Mouse (Mus musculus) bone marrow, adult 2 months (tissue): ENCODE data around the gene Sh3rf3.

Experiments
- CTCF ChIP-seq: fragments of 200-500 bp; IDR thresholded peaks from 2 replicates; pipeline ENCODE4 v1.5.1; 2011; ENCODE audit warnings: low read length, control low read depth; ENCODE audit not compliant: control insufficient read depth, insufficient read depth
- POLR2A ChIP-seq: fragments of 200-500 bp; IDR thresholded peaks from 2 replicates; pipeline ENCODE4 v1.6.1; 2011; ENCODE audit warnings: low read depth, mild to moderate bottlenecking, control low read depth, low read length, borderline replicate concordance; ENCODE audit not compliant: control insufficient read depth

DNA sequence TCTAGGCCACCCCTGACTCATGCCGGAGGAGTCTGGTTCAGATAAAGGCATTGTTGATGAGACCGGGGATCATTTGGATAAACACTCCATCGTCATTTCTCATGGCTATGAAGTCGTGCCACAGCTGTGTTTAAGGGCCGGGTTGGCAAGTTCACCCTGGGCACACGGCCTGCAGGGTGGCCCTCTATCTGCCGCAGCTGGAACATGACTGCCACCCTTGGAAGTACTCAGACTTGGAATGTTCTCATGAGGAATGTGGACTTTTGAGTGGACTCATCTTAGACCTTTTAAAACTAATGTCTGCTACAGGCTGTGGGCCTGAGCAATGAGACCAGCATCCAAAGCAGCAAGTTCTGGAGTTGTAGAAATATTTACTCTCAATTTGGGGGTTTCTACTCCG lies 29.9 kb downstream of the Sh3rf3 start:
- no peak for TF ChIP-seq POLR2A
- no peak for TF ChIP-seq CTCF
